Mouse (Mus musculus) WW6 (cell line): ENCODE data around the gene Sorbs1.

Experiments
- DNase-seq: peaks from one replicate; pipeline ENCODE4 v3.0.0-alpha.2; 2013; ENCODE audit warnings: low read depth, low spot score

Sorbs1 gene

DNA sequence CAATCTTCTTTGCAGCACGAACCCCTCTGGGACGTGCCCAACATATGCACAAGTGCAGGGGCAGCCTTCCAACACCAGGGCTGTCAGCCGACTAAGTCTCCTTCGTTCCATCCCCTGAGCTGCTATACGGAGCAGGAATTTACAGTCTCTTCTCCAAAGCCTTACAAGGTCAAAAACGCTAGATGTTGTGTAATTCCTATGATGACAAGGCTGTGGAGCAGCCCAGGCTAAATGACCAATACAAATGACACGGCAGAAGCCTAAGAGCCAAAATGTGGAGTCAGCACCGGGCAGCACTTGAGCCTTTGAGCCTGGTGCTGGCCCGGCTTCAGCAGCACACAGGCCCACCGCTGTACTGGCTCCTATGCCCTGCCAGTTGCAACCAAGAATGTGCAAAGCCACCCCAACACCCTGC lies 35.4 kb downstream of the Sorbs1 start:
- DNase-seq: no peak

DNA sequence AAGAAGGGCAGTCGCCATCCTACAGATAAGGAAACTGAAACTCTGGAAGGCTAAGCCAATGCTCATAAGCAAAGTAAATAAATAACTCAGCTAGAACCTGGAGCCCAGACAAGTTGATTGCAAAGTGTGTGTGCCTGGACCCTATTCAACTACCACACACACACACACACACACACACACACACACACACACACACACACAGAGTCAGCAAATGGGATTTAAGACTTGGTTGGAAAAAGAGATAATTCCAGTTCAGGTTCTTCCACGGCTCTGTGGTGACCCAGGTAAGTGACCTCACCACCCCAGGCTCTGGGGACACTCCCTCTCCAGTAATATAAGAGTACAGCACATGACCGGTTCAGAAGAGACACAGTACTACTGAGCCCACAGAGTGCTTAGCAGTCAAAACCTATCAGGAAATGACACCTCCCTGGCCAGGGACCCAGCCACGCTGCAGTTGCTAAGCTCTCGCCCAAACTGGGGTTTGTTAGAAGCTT lies 36.1 kb downstream of the Sorbs1 start:
- DNase-seq: no peak

DNA sequence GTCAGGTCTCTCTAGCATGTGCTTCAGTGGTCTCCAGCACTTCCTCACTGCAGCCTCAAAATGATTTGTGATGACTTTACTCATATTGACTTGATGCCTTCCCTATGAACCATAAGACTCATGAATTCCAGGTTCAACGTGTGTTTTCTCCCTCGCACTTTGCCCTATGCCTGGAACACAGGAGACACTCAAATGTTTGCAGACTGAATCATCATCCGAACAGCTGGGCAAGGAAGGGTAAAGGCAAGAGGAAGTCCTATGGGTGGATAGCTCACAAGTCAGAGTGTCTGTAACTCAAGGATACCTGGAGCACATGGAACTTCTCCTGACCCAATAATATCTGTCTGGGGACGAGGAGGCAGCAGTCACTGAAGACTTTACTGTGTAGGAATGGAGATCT lies 37.1 kb downstream of the Sorbs1 start:
- DNase-seq: no peak

DNA sequence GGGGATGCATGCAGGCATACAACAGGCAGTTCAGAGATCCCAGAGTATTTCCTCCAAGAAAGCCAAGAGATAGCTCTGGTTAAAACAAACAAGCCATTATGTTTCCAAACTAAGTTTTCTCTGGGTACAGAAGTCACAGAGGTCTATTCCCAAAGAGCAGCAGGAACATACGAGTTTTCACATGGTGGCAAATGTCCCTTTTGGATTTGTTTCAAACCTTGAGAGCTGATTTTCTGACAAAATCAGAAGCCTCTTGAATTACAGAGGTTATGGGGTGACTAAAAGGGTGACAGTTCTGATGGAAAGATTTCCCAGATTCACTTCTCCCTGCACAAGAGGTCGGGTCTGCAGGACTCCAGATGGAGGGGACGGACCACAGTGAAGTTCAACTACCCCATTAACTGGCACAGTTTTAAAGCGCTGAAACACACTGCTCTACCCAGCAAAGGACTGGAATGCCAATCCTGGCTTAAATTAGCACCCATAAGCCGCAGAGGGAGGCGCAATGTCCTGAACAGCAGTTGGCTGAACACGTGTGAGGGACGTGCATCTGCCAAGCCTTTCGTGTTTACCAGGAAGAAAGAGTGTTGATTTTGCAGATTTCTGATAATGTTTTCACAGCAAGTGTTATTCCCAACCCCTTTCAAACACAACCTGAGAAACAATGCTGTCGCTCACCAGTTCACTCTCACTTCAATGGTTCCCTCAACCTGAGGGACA lies 41.9 kb downstream of the Sorbs1 start:
- no peak for DNase-seq

DNA sequence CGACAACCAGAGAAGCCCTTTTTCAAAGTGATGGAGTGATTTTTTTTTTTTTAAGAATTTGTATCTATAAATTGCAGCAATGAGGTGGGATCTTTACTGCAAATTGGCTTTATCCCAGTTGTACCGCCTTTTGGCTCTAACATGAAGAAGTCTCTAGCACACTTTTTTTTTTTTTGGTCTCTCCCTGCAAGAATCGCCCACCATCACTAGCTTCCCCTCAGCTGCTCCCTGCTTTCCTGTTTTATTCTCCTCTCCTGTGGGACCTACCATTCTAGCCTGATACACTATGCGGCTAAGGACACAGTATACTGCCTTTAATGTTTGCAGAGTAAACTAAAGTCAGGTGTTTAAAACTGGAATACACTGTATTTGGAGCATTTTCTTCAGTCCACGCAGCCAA lies 43.8 kb downstream of the Sorbs1 start:
- DNase-seq: no peak

DNA sequence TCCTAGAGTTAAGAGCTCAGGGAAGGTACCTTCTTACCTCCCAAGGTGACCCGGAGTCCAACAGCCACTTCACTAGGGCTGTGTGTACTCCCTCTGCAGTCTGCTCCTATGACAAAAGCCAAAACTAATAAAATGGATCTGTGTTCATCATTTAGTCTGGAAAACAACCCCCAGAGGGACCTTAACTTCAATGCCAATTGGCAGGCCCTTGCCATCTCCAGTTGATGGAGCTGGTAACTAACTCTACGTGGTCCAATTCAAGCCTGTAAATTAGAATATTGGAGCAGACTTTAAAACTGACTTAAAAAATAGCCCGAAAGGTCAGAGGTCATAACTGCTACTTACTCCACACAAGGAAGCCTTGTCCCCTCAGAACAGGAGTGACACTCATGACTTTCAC lies 45.3 kb downstream of the Sorbs1 start:
- DNase-seq: no peak

DNA sequence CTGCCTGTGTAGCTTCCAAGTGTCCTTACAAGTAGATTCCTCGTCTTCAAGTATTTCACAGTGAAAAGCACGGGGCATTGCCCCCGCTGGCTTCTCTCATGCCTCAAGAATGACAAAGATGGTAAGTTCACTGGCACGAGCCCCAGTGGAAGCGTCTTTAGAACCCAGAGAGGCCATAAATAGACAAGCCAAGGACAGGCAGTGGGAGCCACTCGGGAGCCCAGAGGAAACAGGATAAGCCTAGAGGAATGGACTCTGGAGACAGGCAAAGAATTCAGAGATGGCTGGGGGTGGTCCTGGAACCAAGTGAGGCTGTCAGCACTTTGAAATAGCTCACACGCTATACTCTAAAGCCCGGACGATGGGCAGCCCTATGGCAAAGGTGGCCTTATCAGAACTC lies 45.8 kb downstream of the Sorbs1 start:
- no peak for DNase-seq

DNA sequence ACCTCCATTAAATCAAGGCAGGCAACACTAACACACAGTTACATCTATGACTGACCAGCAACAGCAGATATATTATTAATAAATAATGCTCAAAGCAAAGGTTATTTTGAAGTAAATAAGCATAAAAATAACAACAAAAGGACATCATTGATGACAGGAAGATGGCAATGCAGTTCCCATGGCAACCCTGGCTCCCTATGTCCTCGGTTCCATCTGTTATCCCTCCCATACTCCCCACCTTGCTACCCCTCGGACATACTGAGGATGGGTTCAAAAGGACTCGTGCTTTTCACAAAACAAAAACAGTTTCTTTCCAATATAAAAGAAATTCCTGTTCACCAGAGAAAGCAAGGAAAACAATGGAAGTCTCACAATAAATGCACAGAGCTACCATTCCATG lies 48.2 kb downstream of the Sorbs1 start:
- no peak for DNase-seq

DNA sequence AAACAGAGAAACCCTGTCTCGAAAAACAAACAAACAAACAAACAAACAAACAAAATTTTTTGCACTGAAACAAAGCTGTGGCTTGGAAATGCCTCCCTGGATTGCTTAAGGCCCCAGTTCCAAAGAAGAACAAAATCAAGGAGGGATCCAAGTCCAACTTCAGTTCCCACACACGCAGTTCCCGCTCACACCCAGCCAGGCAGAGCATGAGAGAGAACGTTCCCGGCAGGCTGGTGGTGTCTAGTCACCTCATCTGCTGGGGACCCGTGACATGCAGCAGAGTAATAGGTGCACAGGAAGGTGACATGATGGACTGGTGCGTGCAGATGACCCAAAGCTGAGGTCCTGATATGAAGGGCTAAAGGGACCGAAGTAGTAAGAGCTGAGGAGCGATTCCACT lies 49.2 kb downstream of the Sorbs1 start:
- no peak for DNase-seq

DNA sequence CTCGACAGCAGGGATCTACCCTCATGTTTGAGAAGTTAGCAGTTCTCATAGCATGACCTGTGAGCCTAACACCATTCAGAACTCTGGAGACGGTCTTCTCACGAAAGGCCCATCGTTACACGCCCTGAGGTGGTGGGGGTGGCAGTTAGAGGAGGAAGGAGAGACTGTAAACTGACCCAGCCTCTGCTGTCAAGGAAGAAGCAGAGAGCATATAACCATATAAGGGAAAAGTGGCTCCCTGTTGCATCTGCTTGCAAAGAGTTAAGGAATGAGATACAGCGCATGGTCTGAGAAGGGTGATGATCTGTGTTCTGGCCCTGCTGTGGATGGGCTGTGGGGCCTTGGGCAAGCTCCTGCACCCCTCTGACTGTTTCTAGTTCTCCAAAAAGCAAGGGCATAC lies 50.7 kb downstream of the Sorbs1 start:
- no peak for DNase-seq

DNA sequence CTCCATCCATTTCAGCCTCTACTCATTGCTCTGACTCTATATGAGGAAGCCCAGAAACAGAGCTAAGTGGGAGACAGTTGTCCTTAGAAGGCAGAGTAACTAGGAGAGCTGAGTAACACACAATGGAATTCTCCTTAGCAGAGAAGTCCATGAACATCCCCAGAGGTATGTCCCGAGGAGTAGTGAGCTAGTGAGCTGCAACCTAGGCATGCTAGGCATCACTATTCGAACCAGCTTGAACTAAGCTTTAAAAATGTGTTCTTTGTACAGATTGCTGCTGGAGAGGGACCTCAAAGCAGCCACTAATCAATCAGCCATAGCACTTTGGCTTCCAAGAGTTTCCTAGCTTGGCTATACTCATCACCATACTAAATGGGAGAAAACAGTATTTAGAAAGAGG lies 51.1 kb downstream of the Sorbs1 start:
- DNase-seq: no peak

DNA sequence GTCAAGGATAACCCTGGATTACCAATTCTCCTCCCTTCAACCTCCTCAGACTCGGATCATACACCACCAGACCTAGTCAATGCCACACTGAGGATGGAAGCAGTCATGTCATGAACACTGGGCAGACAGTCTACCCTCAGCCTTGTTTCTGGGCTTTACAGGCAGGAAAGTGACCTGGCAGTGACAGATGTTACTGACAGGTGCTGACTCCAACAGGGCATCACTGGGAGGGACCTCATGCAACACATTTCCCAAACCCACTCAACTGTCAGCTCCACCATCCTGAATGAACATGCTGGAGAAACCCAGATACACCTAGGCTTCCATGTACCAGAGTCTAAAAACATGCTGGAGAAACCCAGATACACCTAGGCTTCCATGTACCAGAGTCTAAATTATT lies 51.9 kb downstream of the Sorbs1 start:
- DNase-seq: no peak

DNA sequence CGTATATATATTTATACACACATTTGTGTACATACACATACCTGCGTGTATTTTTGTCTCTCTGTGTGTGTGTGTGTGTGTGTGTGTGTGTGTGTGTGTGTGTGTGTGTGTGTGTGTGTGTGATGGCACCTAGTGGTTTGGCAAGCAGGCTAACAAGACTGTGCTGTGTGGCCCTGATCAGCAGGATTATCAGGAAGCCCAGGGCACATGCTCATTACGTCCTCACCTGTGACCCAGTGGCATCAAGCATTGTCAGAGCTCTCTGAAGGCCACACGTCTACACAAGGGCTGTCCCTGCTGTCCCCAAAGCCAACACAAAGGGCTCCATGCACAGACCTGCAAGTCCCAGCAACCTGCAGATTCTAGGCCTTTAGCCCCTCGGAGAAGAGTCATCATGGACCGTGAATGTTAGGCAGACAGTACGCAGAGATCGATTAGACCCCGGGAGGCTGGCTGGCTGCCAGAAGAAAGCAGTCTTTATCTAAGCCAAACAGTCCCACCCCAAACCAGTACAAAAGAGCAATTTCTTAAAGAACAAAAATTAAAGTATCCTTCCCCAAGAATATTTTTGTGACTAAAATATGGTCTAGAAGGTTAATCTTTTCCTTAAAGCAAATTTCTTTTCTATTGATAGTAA lies 52.6 kb downstream of the Sorbs1 start:
- DNase-seq: no peak

DNA sequence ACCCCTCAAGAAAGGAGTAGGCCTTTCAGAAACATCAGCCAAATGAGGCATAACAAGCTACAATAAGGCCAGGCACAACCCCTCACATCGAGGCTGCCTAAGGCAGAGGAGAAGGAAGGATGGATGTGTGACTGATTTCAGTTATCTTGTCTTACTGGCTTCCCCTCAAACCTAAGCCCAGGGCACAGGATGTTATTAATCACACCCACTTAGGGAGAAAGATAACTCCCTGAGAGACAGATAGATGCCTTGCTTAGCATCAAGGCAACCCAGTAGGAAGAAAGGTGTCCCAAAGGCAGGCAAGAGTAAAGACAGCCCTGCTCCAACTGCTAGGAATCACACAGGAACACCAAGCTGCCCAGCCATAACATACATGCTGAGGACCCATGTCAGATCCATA lies 54.2 kb downstream of the Sorbs1 start:
- DNase-seq: no peak

DNA sequence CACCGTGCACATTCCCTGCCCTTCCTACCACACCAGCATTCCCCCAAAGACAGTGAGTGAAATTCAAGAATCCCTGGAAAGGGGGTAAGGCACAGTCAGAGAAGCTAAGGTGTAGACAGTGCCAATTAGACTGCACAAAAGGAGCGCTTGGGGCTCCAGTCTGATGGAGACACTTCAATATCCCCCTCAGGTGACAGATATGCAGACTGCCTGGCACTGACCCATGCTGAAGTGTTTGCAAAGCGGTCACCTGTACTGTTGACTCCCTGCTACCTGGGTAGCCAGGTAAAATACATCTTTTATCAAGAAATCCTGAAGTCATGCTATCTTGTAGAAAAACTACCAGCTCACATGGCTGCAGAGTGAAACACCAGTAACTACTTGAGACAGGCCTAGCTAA lies 54.8 kb downstream of the Sorbs1 start:
- no peak for DNase-seq

DNA sequence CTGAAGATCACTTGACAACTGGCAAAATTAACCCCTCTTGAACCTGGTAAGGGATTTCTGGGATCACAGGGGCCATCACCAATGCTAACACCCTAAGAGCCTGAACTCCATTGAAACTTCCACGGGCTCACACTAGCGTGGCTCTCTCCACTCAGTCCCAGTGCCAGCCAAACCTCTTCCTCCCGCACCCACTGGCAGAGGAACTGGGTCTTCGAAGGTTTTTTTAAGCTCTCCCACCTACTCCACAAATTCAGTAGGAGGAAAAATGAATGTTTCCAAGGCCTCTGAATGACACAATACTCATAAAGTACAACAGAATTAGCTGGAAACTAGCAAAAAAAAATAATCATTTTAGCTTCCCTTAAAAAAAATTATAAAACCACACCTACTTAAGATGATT lies 58.3 kb downstream of the Sorbs1 start:
- no peak for DNase-seq

DNA sequence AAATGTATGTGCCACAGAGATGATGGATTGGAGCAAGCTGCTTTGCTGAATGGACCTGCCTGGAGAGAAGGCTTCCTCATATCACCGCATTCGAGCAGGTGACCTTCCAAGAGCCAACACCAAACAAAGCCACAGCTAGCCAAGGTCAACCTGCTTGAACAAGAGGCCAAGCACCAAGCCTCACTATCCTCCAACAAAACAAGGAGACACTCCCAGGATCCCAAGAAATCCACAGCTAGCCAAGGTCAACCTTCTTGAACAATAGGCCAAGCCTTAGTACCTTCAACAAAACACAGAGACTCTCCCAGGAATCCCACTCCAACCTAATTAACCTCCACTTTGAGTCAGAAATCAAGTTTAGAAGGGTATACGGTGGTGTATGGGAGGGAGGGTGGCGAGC lies 59.5 kb downstream of the Sorbs1 start:
- no peak for DNase-seq

DNA sequence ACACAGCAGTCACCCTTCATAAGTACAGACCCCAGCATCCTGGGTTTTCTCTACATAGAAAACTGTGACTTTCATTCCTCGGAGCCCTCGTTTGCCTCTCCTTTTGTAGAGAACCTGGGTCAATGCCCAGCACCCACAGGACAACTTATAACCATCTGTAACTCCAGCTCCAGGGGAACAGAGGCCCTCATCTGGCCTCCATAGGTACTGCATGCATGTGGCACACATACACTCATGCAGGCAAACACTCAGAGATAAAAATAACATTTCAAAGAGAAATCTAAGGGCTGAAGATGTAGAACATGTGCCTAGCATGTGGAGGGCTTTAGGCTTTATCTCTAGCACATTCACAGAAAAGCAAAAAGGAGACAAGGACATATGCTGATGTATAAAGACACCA lies 61.4 kb downstream of the Sorbs1 start:
- DNase-seq: no peak

DNA sequence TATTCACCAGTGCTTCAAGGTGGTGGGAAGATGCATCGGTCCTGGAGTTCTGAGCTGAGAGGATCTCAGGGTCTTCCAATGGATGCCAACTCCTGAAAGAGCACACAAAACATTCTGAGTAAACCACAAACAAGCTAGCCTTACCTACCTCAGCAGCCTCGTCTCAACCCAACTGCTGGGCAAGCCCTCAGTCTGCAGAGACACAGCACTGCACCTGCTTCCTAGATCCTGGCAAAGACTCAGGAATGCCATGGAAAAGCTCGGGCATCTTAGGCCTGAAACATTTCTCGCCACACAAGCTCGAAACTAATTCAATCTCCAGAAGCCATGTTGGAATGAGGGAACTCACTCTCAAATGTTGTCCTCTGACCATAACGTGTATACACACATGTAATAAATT lies 62.3 kb downstream of the Sorbs1 start:
- DNase-seq: no peak

DNA sequence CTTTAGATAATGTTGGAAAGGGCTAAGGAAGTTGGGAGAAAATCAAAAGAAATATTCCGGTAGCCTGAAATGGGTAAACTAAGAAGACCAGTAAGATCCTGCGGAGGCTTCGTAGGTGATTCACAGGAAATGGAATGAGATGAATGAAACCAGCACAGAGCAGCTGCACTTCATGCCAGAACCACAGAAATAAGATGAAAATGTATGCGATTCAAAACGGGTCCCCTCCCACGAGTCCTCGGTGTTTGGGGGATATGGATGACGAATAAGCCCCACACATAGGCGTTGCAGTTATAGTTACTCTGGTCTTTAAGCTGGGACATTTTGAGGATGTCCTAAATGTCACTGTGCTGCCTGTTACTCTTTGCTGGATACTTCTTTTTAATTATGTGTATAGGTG lies 67.1 kb downstream of the Sorbs1 start:
- DNase-seq: no peak

DNA sequence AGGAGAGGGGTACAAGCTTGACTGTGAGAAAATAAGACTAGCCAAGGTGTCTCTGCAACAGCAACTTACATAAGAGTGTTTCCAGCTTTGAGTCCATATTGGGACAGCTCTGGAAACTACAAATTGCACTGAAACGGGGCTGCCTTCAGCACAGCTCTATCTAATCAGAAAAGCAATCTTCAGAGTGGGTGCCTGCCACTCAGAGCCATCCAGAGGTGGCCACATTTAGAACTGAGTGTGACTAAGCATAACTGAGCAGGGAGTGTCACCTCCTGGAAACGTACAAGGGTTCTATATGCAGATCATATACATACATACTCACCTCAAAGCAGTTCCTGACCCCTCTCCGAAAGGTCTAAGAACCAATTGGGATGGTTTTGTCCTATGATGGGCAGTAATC lies 71.2 kb downstream of the Sorbs1 start:
- DNase-seq: no peak

DNA sequence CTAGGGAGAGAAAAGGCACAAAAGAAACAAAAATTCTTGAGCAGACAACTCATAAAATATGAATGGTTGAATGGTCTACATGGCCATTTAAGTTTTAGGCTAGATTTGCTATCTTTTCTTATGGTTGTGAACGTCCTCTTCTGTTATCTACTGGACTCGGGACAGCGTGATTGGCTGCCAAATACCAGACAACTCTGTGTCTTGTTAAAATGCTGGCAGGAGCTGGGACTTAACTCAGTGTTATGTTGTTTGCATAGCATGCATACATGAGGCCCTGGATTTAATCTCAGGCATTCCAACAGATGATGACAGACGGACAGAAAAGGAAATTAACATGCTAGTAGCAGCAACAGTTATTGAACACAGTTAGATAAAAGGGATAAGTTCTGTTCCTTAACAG lies 72.6 kb downstream of the Sorbs1 start:
- DNase-seq: no peak

DNA sequence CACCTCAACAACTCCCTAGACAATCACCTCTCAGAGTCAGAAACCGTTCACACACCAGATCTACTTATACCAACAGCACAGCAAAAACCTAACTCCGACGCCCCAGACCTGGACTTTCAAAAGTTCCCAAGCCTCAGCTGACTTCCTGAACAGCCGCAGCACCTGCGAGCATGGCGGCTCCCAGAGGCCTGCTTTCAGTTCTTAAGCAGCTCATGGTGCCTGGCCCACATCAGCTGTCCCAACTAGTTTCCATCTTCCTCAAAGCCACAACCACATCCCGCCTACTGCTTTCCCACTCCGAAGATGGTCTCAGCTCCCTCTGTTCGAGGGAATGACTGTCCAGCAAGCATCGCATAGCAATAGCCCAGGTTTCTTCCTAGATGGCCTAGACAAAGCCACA lies 74.7 kb downstream of the Sorbs1 start:
- no peak for DNase-seq

DNA sequence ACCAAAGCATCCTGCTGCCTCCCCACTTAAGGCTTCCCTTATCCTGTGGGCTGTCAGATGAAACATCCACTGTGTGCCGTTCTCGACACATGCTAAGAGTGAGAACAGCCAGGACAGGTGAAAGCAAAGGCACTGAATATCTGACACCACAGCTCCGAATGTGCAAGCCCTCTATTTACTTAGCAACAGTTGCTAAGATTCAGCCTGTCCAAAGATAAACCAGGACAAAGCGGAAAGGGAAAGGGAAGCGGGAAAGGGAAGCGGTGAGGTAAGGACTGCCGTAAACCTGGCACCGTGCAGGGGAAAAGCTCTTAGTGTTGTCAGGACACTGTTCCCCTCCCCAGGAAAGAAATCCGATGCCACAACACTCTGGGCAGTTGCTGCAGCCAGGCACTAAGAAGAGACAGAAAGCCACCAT lies 75.9 kb downstream of the Sorbs1 start:
- no peak for DNase-seq
